ENCODE assay signal across 11 mouse cellular contexts in genomic region chr9:30950592-30950991, GRCm38 (mm10). TPM values are rescaled to one million over a fixed set of nuclear protein-coding genes. Genes with fewer than 3 reads are reported as not detected.
DNase-seq lines count a peak whose midpoint lies in the region; ATAC-seq lines count a peak whose summit lies in the region.
"Had no signal": no experiment of that assay in that cellular context is flagged by ENCODE, and none has a peak within 500 bp of the region (broad histone marks: within the 10 kb centered on the region; RNA-seq: fewer than 3 reads in every experiment).

No protein-coding gene starts in this region.

- peaks cover 4% of the 10 kb centered on the region; the same call in 1 of the 2 replicates for H3K27me3 ChIP-seq in embryonic facial prominence, embryonic 14.5 days (replicated peaks; ENCODE audit: control insufficient read depth, insufficient read depth, low read length)
- H3K27me3 ChIP-seq in embryonic facial prominence, embryonic 10.5 days (replicated peaks; ENCODE audit: low read depth, poor library complexity, severe bottlenecking): peaks cover 21% of the 10 kb centered on the region
- peaks cover 14% of the 10 kb centered on the region for H3K27me3 ChIP-seq in kidney, embryonic 15.5 days
- H3K27me3 ChIP-seq in lung, embryonic 15.5 days: peaks cover 20% of the 10 kb centered on the region
- peaks cover 5% of the 10 kb centered on the region; the same call in 1 of the 2 replicates for H3K27me3 ChIP-seq in neural tube, embryonic 15.5 days (replicated peaks)
- H3K27me3 ChIP-seq: neural tube, embryonic 12.5 days had no signal

- DNase-seq in embryonic facial prominence, embryonic 14.5 days (ENCODE audit: low spot score): peak; percentile 58
- no peak for DNase-seq in embryonic facial prominence, embryonic 10.5 days (ENCODE audit: low spot score)
- peak; percentile 69 for DNase-seq in kidney, postnatal 10 days
- DNase-seq in NIH3T3 (ENCODE audit: low read depth): peak; percentile 24
- DNase-seq in right cerebral cortex, postnatal 36 days (ENCODE audit: low spot score in 2 of 2): no peak

- no peaks in the 10 kb centered on the region for H3K36me3 ChIP-seq in embryonic facial prominence, embryonic 14.5 days (ENCODE audit: control insufficient read depth, insufficient read depth, low read length)
- H3K36me3 ChIP-seq in embryonic facial prominence, embryonic 10.5 days (replicated peaks): no peaks in the 10 kb centered on the region
- H3K36me3 ChIP-seq in kidney, embryonic 15.5 days: no peaks in the 10 kb centered on the region
- no peaks in the 10 kb centered on the region for H3K36me3 ChIP-seq in lung, embryonic 15.5 days
- H3K36me3 ChIP-seq in neural tube, embryonic 15.5 days: no peaks in the 10 kb centered on the region
- H3K36me3 ChIP-seq: hindbrain, embryonic 15.5 days; neural tube, embryonic 12.5 days had no signal

- no peak overlapping the region for H3K4me3 ChIP-seq in embryonic facial prominence, embryonic 14.5 days (ENCODE audit: low read depth, low read length)
- no peak overlapping the region for H3K4me3 ChIP-seq in embryonic facial prominence, embryonic 10.5 days
- H3K4me3 ChIP-seq in kidney, embryonic 15.5 days (replicated peaks): no peak overlapping the region
- H3K4me3 ChIP-seq in lung, embryonic 15.5 days: no peak overlapping the region
- H3K4me3 ChIP-seq in neural tube, embryonic 15.5 days (replicated peaks): no peak overlapping the region
- H3K4me3 ChIP-seq: hindbrain, embryonic 15.5 days; neural tube, embryonic 12.5 days had no signal

- 36% methylated on average over 4 of the region's 4 CpGs for WGBS in embryonic facial prominence, embryonic 14.5 days
- 87% methylated on average over 4 of the region's 4 CpGs for whole genome bisulfite sequencing in embryonic facial prominence, embryonic 10.5 days
- 64% methylated on average over 4 of the region's 4 CpGs for WGBS in kidney, embryonic 15.5 days
- WGBS in lung, embryonic 15.5 days: 45% methylated on average over 4 of the region's 4 CpGs
- 71% methylated on average over 4 of the region's 4 CpGs for WGBS in neural tube, embryonic 15.5 days

- H3K9me3 ChIP-seq in embryonic facial prominence, embryonic 14.5 days (ENCODE audit: control insufficient read depth, low read length): no peaks in the 10 kb centered on the region
- H3K9me3 ChIP-seq in embryonic facial prominence, embryonic 10.5 days: no peaks in the 10 kb centered on the region
- H3K9me3 ChIP-seq in kidney, embryonic 15.5 days (replicated peaks): no peaks in the 10 kb centered on the region
- H3K9me3 ChIP-seq in lung, embryonic 15.5 days: no peaks in the 10 kb centered on the region
- no peaks in the 10 kb centered on the region for H3K9me3 ChIP-seq in neural tube, embryonic 15.5 days (replicated peaks)
- H3K9me3 ChIP-seq: hindbrain, embryonic 15.5 days; neural tube, embryonic 12.5 days had no signal

- no peak overlapping the region for H3K4me2 ChIP-seq in embryonic facial prominence, embryonic 14.5 days (ENCODE audit: low read depth, low read length)
- H3K4me2 ChIP-seq in kidney, embryonic 15.5 days: no peak overlapping the region
- H3K4me2 ChIP-seq in lung, embryonic 15.5 days: no peak overlapping the region
- no peak overlapping the region for H3K4me2 ChIP-seq in neural tube, embryonic 15.5 days
- H3K4me2 ChIP-seq: hindbrain, embryonic 15.5 days; liver, embryonic 11.5 days; neural tube, embryonic 12.5 days had no signal

- no peak overlapping the region for H3K9ac ChIP-seq in embryonic facial prominence, embryonic 14.5 days (ENCODE audit: low read depth, low read length)
- H3K9ac ChIP-seq in kidney, embryonic 15.5 days: no peak overlapping the region
- H3K9ac ChIP-seq in lung, embryonic 15.5 days: no peak overlapping the region
- H3K9ac ChIP-seq in neural tube, embryonic 15.5 days (replicated peaks): no peak overlapping the region
- H3K9ac ChIP-seq: hindbrain, embryonic 15.5 days; neural tube, embryonic 12.5 days had no signal

- ATAC-seq in embryonic facial prominence, embryonic 14.5 days (ENCODE audit: low read depth): no peak
- no peak for ATAC-seq in kidney, embryonic 15.5 days (replicated peaks; ENCODE audit: low FRiP score)
- peak; percentile 29; the same call in 1 of the 2 replicates for ATAC-seq in lung, embryonic 15.5 days (ENCODE audit: borderline replicate concordance, extremely low read depth, low FRiP score, low TSS enrichment)
- ATAC-seq in neural tube, embryonic 15.5 days (ENCODE audit: low FRiP score): no peak

- H3K27ac ChIP-seq in embryonic facial prominence, embryonic 14.5 days (replicated peaks; ENCODE audit: low read depth, low read length): no peak overlapping the region
- no peak overlapping the region for H3K27ac ChIP-seq in embryonic facial prominence, embryonic 10.5 days (replicated peaks)
- no peak overlapping the region for H3K27ac ChIP-seq in kidney, embryonic 15.5 days
- no peak overlapping the region for H3K27ac ChIP-seq in lung, embryonic 15.5 days
- H3K27ac ChIP-seq in neural tube, embryonic 15.5 days (replicated peaks): no peak overlapping the region
- H3K27ac ChIP-seq: hindbrain, embryonic 15.5 days; neural tube, embryonic 12.5 days had no signal

- H3K4me1 ChIP-seq in embryonic facial prominence, embryonic 14.5 days (ENCODE audit: control insufficient read depth, insufficient read depth, low read length): peaks cover 6% of the 10 kb centered on the region; the same call in 1 of the 2 replicates
- H3K4me1 ChIP-seq in embryonic facial prominence, embryonic 10.5 days: 0 out of 2 replicates have a peak, but pooled peaks cover 4% of the 10 kb centered on the region
- H3K4me1 ChIP-seq in kidney, embryonic 15.5 days: no peaks in the 10 kb centered on the region
- peaks cover 29% of the 10 kb centered on the region for H3K4me1 ChIP-seq in lung, embryonic 15.5 days
- H3K4me1 ChIP-seq in neural tube, embryonic 15.5 days: 0 out of 2 replicates have a peak, but pooled peaks cover 4% of the 10 kb centered on the region
- H3K4me1 ChIP-seq: neural tube, embryonic 12.5 days had no signal

RNA-seq across cellular contexts. Expression of gene Adamts8, which starts 8.2 kb away (rescaled TPM):
- polyA plus RNA-seq in embryonic facial prominence, embryonic 14.5 days (2014; fragmentation: Nextera tagmentation; extraction: Ambion mirVana): 3.9 and 4.1 TPM in 2 replicates
- polyA plus RNA-seq in embryonic facial prominence, embryonic 10.5 days (2016; fragmentation: Nextera tagmentation; extraction: Ambion mirVana): 0.57 and 0.93 TPM in 2 replicates
- polyA plus RNA-seq in kidney, embryonic 15.5 days (2015; fragmentation: Nextera tagmentation; extraction: Ambion mirVana): 0.58 and 1.8 TPM in 2 replicates
- polyA plus RNA-seq in lung, embryonic 15.5 days (2015; fragmentation: Nextera tagmentation; extraction: Ambion mirVana): 3.6 and 5.8 TPM in 2 replicates
- polyA plus RNA-seq in neural tube, embryonic 15.5 days (2015; fragmentation: Nextera tagmentation; extraction: Ambion mirVana): 2.6 and 3.1 TPM in 2 replicates

RNA-seq across cellular contexts. Expression of gene Adamts15, which starts 28.3 kb away (rescaled TPM):
- 18.9 and 20.7 TPM in 2 replicates for polyA plus RNA-seq in embryonic facial prominence, embryonic 14.5 days (2014; fragmentation: Nextera tagmentation; extraction: Ambion mirVana)
- 7.2 and 9.1 TPM in 2 replicates for polyA plus RNA-seq in embryonic facial prominence, embryonic 10.5 days (2016; fragmentation: Nextera tagmentation; extraction: Ambion mirVana)
- polyA plus RNA-seq in kidney, embryonic 15.5 days (2015; fragmentation: Nextera tagmentation; extraction: Ambion mirVana): 6.8 and 8.0 TPM in 2 replicates
- polyA plus RNA-seq in lung, embryonic 15.5 days (2015; fragmentation: Nextera tagmentation; extraction: Ambion mirVana): 5.8 and 6.8 TPM in 2 replicates
- 5.8 and 7.0 TPM in 2 replicates for polyA plus RNA-seq in neural tube, embryonic 15.5 days (2015; fragmentation: Nextera tagmentation; extraction: Ambion mirVana)

Comparison
In these comparisons a context has a peak if more than half of its experiments do, and no peak if none do; other contexts are left out.
1. DNase-seq: peak in embryonic facial prominence, embryonic 14.5 days (single experiment), kidney, postnatal 10 days (single experiment) and NIH3T3 (single experiment); none in embryonic facial prominence, embryonic 10.5 days (single experiment) and right cerebral cortex, postnatal 36 days (0 of 2).